Mouse (Mus musculus) kidney, embryonic 14.5 days (tissue): ENCODE results near the gene Tenm4. TPM values are rescaled to one million over a fixed set of nuclear protein-coding genes. Genes with fewer than 3 reads are reported as not detected.
"Not testable (repeated sequence)": the region's sequence is repeated elsewhere in the genome, so short reads cannot be mapped to it uniquely, and the experiment has no call there.

Experiments
- ATAC-seq: fragments of 200-750 bp; cut with Nextera tagmentation; 2 replicates; pipeline ENCODE4 v1.8.0; 2017; ENCODE audit warnings: moderate number of reproducible peaks, mild to moderate bottlenecking, moderate TSS enrichment, moderate library complexity; ENCODE audit not compliant: low FRiP score, low TSS enrichment
- H3K27ac ChIP-seq: fragments of 300-500 bp; sonication (generic); 2 replicates; pipeline ENCODE4 v1.5.1; 2014; ENCODE audit warnings: low read depth, mild to moderate bottlenecking, low read length, moderate library complexity, mixed read lengths
- H3K27me3 ChIP-seq: fragments of 300-500 bp; sonication (generic); 2 replicates; pipeline ENCODE4 v1.6.1; 2014; ENCODE audit warnings: mild to moderate bottlenecking, low read length; ENCODE audit not compliant: control insufficient read depth, insufficient read depth
- H3K36me3 ChIP-seq: fragments of 300-500 bp; sonication (generic); 2 replicates; pipeline ENCODE4 v1.6.1; 2014; ENCODE audit warnings: low read length, mixed read lengths; ENCODE audit not compliant: control insufficient read depth, insufficient read depth
- H3K4me1 ChIP-seq: fragments of 300-500 bp; sonication (generic); 2 replicates; pipeline ENCODE4 v1.6.1; 2014; ENCODE audit warnings: low read length, mixed read lengths; ENCODE audit not compliant: control insufficient read depth, insufficient read depth
- H3K4me2 ChIP-seq: fragments of 300-500 bp; sonication (generic); replicated peaks from 2 replicates; pipeline ENCODE4 v1.6.1; 2014; ENCODE audit warnings: low read depth, mild to moderate bottlenecking, low read length
- H3K4me3 ChIP-seq: fragments of 300-500 bp; sonication (generic); 2 replicates; pipeline ENCODE4 v1.5.1; 2014; ENCODE audit warnings: mild to moderate bottlenecking, low read length
- H3K9ac ChIP-seq: fragments of 300-500 bp; sonication (generic); 2 replicates; pipeline ENCODE4 v1.6.1; 2014; ENCODE audit warnings: low read depth, mild to moderate bottlenecking, low read length, moderate library complexity
- H3K9me3 ChIP-seq: fragments of 300-500 bp; sonication (generic); 2 replicates; pipeline ENCODE4 v1.6.1; 2016; ENCODE audit warnings: low read length; ENCODE audit not compliant: control insufficient read depth
- WGBS: fragments of 180-500 bp; shearing (Covaris S2); extraction: QIAGEN DNeasy Blood & Tissue Kit; methylation state at CpG from one replicate; pipeline ENCODE4 v1.1.7; 2014; 5-methylcytosine and 5-hydroxymethylcytosine counted together
- polyA plus RNA-seq: library from polyadenylated mRNA; unstranded; fragments of >200 nt; fragmentation: Nextera tagmentation; extraction: Ambion mirVana; gene quantifications from 2 replicates; pipeline ENCODE4 v1.2.1, GENCODE M21; 2014

The Tenm4 gene
- polyA plus RNA-seq, 1 experiment from 2014 or later, result 51.0 TPM

- ATAC-seq, result no peak
- Histone ChIP-seq H3K4me2 (no peak overlapping the region), H3K4me1 (no peaks in the 10 kb centered on the region), H3K9me3 (no peaks in the 10 kb centered on the region), H3K27ac (no peak overlapping the region), H3K9ac (no peak overlapping the region), H3K4me3 (no peak overlapping the region), H3K27me3 (no peaks in the 10 kb centered on the region), H3K36me3 (no peaks in the 10 kb centered on the region)
- WGBS, result 87% methylated on average over 3 of the region's 3 CpGs
Measured at GRCm38 (mm10) chr7:96626338-96626737, 455.3 kb downstream of the Tenm4 start.

- not testable (repeated sequence) for H3K9me3 ChIP-seq, ATAC-seq, H3K4me3 ChIP-seq, H3K27ac ChIP-seq, H3K4me1 ChIP-seq, H3K36me3 ChIP-seq, H3K4me2 ChIP-seq, H3K27me3 ChIP-seq, H3K9ac ChIP-seq
- 94% methylated on average over 9 of the region's 9 CpGs for WGBS
Measured at GRCm38 (mm10) chr7:96630551-96630950, 459.5 kb downstream of the Tenm4 start.

- ATAC-seq, result peak; percentile 22; the same call in 1 of the 2 replicates
- no peaks in the 10 kb centered on the region for H3K36me3 ChIP-seq
- no peaks in the 10 kb centered on the region for H3K9me3 ChIP-seq
- no peak overlapping the region for H3K4me3 ChIP-seq
- H3K4me1 ChIP-seq, result 0 out of 2 replicates have a peak, but pooled peaks cover 14% of the 10 kb centered on the region
- H3K4me2 ChIP-seq, result no peak overlapping the region
- H3K27me3 ChIP-seq, result no peaks in the 10 kb centered on the region
- H3K27ac ChIP-seq, result peak overlapping the region; percentile 57
- 47% methylated on average over 1 of the region's 1 CpGs for WGBS
- no peak overlapping the region for H3K9ac ChIP-seq
Measured at GRCm38 (mm10) chr7:96633008-96633407, 462.0 kb downstream of the Tenm4 start.

- Histone ChIP-seq H3K27ac (no peak overlapping the region; the same call in 1 of the 2 replicates), H3K9ac (no peak overlapping the region), H3K27me3 (no peaks in the 10 kb centered on the region), H3K4me2 (no peak overlapping the region), H3K9me3 (no peaks in the 10 kb centered on the region), H3K4me1 (0 out of 2 replicates have a peak, but pooled peaks cover 14% of the 10 kb centered on the region), H3K36me3 (no peaks in the 10 kb centered on the region), H3K4me3 (no peak overlapping the region)
- 12% methylated on average over 7 of the region's 7 CpGs for WGBS
- peak; percentile 88 for ATAC-seq
Measured at GRCm38 (mm10) chr7:96635830-96636440, 464.9 kb downstream of the Tenm4 start.

DNA sequence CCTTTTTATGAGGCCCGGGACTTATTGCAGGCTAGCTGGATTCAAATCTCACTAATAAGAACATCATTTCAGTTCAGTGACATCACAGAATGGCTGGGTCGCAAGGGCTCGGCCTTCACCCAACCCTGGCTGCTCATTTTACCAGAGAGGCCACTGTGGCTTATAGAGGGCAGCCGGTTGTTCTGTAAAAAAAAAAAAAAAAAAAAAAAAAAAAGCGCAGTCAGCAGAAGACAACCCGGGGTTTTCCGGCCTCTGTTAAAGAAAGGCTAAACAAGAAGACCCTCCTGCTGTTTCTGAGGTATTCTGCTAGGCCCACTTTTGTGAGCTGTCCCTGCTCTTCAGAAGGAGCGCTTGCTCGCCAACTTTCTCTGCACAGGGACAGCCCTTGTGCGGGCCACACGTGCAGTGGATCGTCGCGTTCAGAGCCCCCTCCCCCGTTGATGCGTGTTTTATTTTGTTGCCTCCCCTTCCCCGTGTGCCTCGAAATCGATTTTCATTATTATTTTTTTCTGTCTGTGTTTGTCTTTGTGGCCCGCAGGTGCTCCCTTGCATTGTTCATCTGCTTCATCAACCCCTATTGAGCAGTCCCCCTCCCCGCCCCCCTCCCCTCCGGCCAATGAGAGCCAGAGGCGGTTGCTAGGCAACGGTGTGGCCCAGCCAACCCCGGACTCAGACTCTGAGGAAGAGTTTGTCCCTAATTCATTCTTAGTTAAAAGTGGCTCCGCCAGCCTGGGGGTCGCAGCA, 472.6 kb downstream of the Tenm4 start:
- Histone ChIP-seq H3K27ac (no peak overlapping the region), H3K36me3 (no peaks in the 10 kb centered on the region), H3K4me1 (peaks cover 25% of the 10 kb centered on the region), H3K27me3 (peaks cover 8% of the 10 kb centered on the region; the same call in 1 of the 2 replicates), H3K4me2 (peak overlapping the region; percentile 69), H3K9ac (0 out of 2 replicates have a peak overlapping the region, but pooled peaks have one; percentile 28), H3K4me3 (peak overlapping the region; percentile 38), H3K9me3 (no peaks in the 10 kb centered on the region)
- peak; percentile 91 for ATAC-seq
- 1% methylated on average over 26 of the region's 27 CpGs for WGBS

- peaks cover 26% of the 10 kb centered on the region for H3K4me1 ChIP-seq
- peaks cover 8% of the 10 kb centered on the region; the same call in 1 of the 2 replicates for H3K27me3 ChIP-seq
- H3K36me3 ChIP-seq, result no peaks in the 10 kb centered on the region
- H3K27ac ChIP-seq, result no peak overlapping the region
- H3K9me3 ChIP-seq, result no peaks in the 10 kb centered on the region
- peak overlapping the region; percentile 28; the same call in 1 of the 2 replicates for H3K9ac ChIP-seq
- WGBS, result 11% methylated on average over 7 of the region's 7 CpGs
- peak; percentile 16; the same call in 1 of the 2 replicates for ATAC-seq
- H3K4me2 ChIP-seq, result peak overlapping the region; percentile 69
- H3K4me3 ChIP-seq, result peak overlapping the region; percentile 38
Measured at GRCm38 (mm10) chr7:96644205-96644531, 473.1 kb downstream of the Tenm4 start.

- Histone ChIP-seq H3K4me3 (no peak overlapping the region), H3K36me3 (no peaks in the 10 kb centered on the region), H3K27ac (peak overlapping the region; percentile 11; the same call in 1 of the 2 replicates), H3K4me2 (no peak overlapping the region), H3K9ac (no peak overlapping the region), H3K4me1 (peaks cover 43% of the 10 kb centered on the region), H3K27me3 (peaks cover 3% of the 10 kb centered on the region; the same call in 1 of the 2 replicates), H3K9me3 (no peaks in the 10 kb centered on the region)
- no peak for ATAC-seq
- WGBS, result 29% methylated on average over 4 of the region's 4 CpGs
Measured at GRCm38 (mm10) chr7:96647657-96648056, 476.6 kb downstream of the Tenm4 start.

GRCm38 (mm10) chr7:96648606-96649005, 477.6 kb downstream of the Tenm4 start:
- peaks cover 47% of the 10 kb centered on the region for H3K4me1 ChIP-seq

GRCm38 (mm10) chr7:96649171-96649570, 478.1 kb downstream of the Tenm4 start:
- no peaks in the 10 kb centered on the region for H3K36me3 ChIP-seq
- H3K4me1 ChIP-seq, result peaks cover 45% of the 10 kb centered on the region
- H3K9ac ChIP-seq, result no peak overlapping the region
- H3K4me3 ChIP-seq, result no peak overlapping the region
- no peak overlapping the region for H3K4me2 ChIP-seq
- H3K9me3 ChIP-seq, result no peaks in the 10 kb centered on the region
- no peak for ATAC-seq
- no peak overlapping the region for H3K27ac ChIP-seq
- peaks cover 3% of the 10 kb centered on the region; the same call in 1 of the 2 replicates for H3K27me3 ChIP-seq
- 82% methylated on average over 7 of the region's 7 CpGs for WGBS

More at GRCm38 (mm10) chr7:96648606-96649005, 477.6 kb downstream of the Tenm4 start:
- no peak overlapping the region for H3K9ac ChIP-seq
- no peak overlapping the region for H3K27ac ChIP-seq
- 50% methylated on average over 2 of the region's 2 CpGs for WGBS
- no peak overlapping the region for H3K4me3 ChIP-seq
- H3K36me3 ChIP-seq, result no peaks in the 10 kb centered on the region
- no peak for ATAC-seq
- peaks cover 3% of the 10 kb centered on the region; the same call in 1 of the 2 replicates for H3K27me3 ChIP-seq
- H3K4me2 ChIP-seq, result no peak overlapping the region
- H3K9me3 ChIP-seq, result no peaks in the 10 kb centered on the region
